Mouse (Mus musculus) effector memory CD4-positive, alpha-beta T cell, adult 5 months (primary cell): ENCODE data around the gene Arf1. TPM values are rescaled to one million over a fixed set of nuclear protein-coding genes. Genes with fewer than 3 reads are reported as not detected.

Experiments used
- polyA plus RNA-seq: library from polyadenylated mRNA; unstranded; fragments of 100-300 nt; shearing (Covaris generic); gene quantifications from one replicate; pipeline ENCODE4 v1.2.1, GENCODE M21; 2017

Arf1 gene
- polyA plus RNA-seq: 584 TPM

DNA sequence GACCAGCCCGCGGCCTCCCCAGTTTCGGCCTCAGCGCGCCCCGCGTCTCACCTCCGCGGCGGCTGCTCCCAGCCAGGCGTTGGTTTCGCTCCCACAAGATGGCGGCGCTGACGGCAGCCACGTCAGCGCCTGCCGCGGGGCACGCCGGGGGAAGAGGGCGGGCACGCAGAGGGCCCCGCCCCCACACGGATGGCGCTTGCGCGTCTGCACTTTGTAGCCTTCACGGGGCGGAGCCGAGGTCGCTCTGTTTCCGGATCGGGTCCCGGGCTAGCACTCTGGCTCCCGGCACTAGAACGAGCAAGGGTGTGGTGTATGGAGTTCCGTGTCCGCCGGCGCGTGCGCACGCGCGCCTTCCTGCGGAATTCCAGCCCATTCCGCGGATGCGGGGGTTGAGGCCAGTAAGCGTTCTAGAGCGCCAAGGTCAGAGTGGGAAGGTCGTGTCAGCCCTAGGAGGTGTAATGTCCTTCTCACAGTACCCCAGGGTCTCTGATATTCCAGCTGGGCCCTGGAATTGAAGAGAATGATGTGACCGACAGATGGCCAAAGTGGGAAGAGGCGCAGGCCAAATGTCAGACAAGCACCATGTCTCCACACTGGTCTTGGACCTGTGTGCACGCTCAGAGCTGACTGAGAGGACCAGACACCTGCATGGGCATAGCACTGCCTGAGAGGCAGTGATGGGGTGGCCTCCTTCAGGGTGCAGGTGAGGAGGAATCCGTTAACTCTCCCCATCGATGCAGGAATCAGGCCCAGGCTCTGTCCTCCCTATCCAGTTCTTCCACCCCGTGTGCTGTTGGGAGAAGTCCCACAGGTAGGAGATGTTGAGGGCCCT is at the start of gene Arf1:
Gene Arf1 (minus strand): TSS at position 149 of the 832 bp plus-strand sequence.

DNA sequence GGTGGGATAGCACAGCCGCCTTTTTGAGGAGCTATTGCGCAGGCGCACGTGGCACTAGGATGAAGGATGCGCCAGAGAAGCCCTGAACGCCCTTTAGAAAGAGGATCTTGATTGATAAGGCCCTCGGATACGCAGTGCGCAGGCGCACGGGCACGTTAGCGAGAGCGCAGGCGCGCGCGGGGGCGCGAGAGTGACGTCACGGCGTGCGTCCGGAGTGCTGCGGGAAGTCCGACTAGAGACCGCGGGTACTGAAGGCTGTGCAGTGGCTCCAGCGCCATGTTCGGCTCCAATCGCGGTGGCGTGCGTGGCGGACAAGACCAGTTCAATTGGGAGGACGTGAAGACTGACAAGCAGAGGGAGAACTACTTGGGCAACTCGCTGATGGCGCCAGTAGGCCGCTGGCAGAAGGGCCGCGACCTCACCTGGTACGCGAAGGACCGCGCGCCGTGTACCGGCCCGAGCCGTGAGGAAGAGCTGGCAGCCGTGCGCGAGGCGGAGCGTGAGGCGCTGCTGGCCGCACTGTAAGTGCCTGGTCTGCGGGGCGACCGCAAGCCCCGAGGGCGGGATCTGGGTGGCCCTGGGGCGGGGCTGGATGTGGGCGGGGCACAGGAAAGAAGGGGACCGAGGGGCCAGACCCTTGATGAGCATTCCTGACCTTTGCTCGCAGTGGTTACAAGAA is 19.8 kb downstream of the Arf1 start, which contains the start of gene 2310033P09Rik:
Gene 2310033P09Rik (plus strand): TSS at position 169 of the 679 bp plus-strand sequence.

DNA sequence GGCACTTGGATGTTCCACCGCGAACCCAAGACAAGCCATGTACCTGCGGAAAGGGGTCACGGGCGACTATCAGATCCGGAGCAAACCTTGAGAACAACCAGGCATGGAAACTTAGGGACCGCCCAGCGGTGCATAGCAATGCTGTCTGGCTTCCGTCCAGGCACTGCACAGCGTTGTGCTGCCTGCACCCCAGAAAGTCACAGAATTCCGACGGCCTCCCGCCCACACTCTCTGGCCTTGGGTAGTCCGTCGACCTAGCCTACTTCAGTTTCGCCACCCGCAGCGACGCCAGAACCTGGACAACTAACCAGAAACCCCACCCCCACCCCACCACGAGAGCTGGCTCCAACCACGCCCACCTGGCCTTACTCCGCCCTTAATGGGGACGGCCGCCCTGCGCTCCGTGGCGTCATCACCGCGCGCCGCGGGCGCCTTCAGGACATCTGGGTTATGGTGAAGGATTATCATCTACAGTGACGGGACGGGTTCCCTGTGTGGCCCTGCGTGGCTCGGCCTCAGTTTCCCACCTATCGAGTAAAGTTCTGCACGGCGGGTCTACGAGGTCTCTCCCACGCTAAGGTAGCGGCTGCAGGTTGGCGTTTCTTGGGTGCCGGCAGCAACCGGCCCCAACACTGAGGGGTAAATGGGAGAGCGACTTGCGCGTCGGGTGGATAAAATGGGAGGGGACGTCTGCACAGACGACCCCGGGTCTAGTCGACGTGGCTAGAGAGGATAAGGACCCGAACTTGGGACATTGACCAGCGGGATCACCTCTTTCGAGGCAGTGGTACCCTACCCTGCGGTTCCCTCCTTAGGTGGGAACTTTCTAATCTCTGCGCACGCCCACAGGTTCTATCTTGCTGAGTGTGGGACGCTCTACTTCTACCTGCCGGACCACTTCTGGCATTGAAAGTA is 25.7 kb downstream of the Arf1 start, which contains the start of gene Mrpl55:
Gene Mrpl55 (plus strand): TSS at position 406 of the 915 bp plus-strand sequence.

DNA sequence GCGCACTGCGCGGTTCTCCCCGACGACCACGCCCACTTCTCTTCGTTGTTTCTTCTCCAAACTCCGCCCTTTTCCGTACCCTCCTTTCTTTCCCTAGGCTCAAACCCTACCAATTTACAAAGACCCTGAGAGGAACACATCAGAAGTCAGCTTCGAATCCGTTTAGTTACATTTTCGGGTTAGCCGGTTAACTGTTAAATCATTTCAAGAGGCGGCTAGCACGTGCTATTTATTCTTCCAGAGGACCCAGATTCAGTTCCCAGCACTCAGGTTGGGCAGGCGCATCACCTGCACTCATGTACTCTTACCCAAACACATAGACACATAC is 36.0 kb downstream of the Arf1 start, which contains the start of gene Guk1:
Gene Guk1 (minus strand): TSS at position 154 of the 328 bp plus-strand sequence.

DNA sequence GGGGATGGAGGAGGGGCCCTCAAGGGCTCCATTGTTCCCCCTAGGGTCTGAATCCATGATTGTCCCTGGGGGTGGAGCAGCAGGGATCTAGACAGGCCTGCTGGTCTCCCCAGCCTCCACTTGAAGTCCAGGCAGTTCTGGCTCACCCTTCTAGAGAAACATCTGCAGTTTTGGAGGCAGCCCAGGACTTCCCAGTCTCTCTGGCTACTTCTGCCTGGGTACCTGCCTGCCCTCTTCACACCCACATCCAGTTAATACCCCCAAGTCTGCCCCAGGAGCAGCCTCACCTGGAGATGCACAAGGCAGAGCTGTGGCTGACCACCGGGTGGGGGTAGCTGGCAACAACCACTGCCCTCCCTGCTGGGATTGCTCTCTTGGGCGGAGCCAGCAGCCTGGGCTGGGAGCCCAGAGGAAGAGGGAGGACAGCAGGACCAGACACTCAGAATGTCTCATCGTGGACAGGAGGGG is 45.2 kb downstream of the Arf1 start, which contains the start of gene Gjc2:
Gene Gjc2 (minus strand): TSS at position 350 of the 468 bp plus-strand sequence.

DNA sequence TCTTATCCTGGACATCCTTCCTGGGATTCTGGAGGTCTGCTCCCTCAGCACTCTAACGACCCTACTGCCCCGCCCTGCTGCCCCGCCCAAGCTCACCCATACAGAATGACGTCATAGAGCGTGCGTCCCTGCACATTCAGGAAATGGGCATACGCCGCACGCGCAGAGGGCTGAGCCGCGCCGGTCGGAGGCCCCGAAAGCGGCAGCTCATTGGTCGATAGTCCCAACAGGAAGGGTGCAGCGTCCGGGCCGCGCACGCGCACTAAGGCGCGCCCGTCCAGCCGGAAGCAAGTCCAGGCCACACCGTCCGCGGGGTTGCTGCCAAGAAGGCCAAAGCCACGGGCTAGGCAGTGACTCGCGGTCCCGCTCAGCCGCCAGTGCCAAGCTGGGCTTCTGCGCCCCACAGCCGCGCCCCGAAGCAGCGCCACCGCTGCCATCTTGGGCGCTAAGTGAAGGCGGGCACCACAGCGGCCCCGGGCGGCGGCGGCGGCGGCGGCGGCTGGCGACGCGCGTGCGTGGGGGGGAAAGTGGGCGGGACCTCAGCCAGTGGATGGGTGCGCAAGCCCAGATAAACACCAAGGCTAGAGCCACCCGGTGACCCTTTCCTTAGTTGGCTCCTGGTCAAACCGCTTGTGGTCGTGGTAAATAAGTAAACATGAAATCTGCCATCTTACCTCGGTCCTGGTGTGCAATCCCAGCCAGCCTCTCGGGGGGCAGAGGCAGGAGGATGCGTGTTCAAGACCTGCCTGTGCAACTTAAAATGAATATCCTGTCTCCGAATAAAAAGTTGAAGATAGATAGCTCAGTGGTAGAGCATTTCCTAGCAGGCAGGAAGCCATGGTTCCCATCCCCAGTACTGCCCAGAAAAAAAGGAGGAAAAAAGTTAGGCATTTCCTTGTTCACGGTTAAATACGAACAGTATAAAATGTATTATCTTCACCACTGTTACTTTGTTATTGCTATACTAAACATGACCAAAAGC is 64.5 kb downstream of the Arf1 start, which contains the start of gene Iba57:
Gene Iba57 (minus strand): TSS at position 485 of the 982 bp plus-strand sequence.

Other genes with a start within 250 kb of the Arf1 start
- not detected for gene Obscn, start 91.9 kb downstream of the Arf1 start, polyA plus RNA-seq
- gene Iba57, start 64.5 kb downstream of the Arf1 start, polyA plus RNA-seq: 16.7 TPM
- not detected for gene Gjc2, start 45.1 kb downstream of the Arf1 start, polyA plus RNA-seq
- 56.0 TPM for gene Guk1, start 36.1 kb downstream of the Arf1 start, polyA plus RNA-seq
- 20.8 TPM for gene Mrpl55, start 25.8 kb downstream of the Arf1 start, polyA plus RNA-seq
- 43.8 TPM for gene 2310033P09Rik, start 19.9 kb downstream of the Arf1 start, polyA plus RNA-seq
- not detected for gene Wnt3a, start 62.5 kb upstream of the Arf1 start, polyA plus RNA-seq
- not detected for gene Wnt9a, start 78.7 kb upstream of the Arf1 start, polyA plus RNA-seq
- gene Prss38, start 147.4 kb upstream of the Arf1 start, polyA plus RNA-seq: not detected
- gene Jmjd4, start 221.8 kb upstream of the Arf1 start, polyA plus RNA-seq: 7.3 TPM
- 27.7 TPM for gene Snap47, start 222.9 kb upstream of the Arf1 start, polyA plus RNA-seq
- gene Zfp867, start 244.2 kb upstream of the Arf1 start, polyA plus RNA-seq: 1.7 TPM